Mouse (Mus musculus): ENCODE results near the gene Gm20388. TPM values are rescaled to one million over a fixed set of nuclear protein-coding genes. Genes with fewer than 3 reads are reported as not detected.

The Gm20388 gene
- polyA plus RNA-seq, 1 experiment from 2014 or later, result not detected

GRCm38 (mm10) chr8:123877865-123878264 lies 3967.2 kb downstream of the Gm20388 start:
- Histone ChIP-seq H3K36me3 (ENCODE audit: control insufficient read depth, insufficient read depth, low read length) (no peaks in the 10 kb centered on the region), H3K27ac (ENCODE audit: low read depth, low read length) (no peak overlapping the region), H3K4me2 (no peak overlapping the region), H3K4me1 (ENCODE audit: control insufficient read depth, insufficient read depth, low read length) (no peaks in the 10 kb centered on the region), H3K4me3 (ENCODE audit: low read depth, low read length) (no peak overlapping the region), H3K27me3 (ENCODE audit: control insufficient read depth, insufficient read depth, low read length) (no peaks in the 10 kb centered on the region), H3K9ac (ENCODE audit: low read length) (no peak overlapping the region), H3K9me3 (ENCODE audit: control insufficient read depth, low read length) (no peaks in the 10 kb centered on the region)
- DNase-seq (ENCODE audit: low spot score, missing footprints) (no peak), ATAC-seq (ENCODE audit: low FRiP score) (no peak)
- 81% methylated on average over 2 of the region's 2 CpGs for WGBS

- no peaks in the 10 kb centered on the region for H3K4me1 ChIP-seq (ENCODE audit: control insufficient read depth, insufficient read depth, low read length)
- WGBS, result 78% methylated on average over 10 of the region's 10 CpGs
- no peak overlapping the region for H3K9ac ChIP-seq (ENCODE audit: low read length)
- DNase-seq (ENCODE audit: low spot score, missing footprints) (no peak), ATAC-seq (ENCODE audit: low FRiP score) (no peak)
- no peaks in the 10 kb centered on the region for H3K27me3 ChIP-seq (ENCODE audit: control insufficient read depth, insufficient read depth, low read length)
- H3K4me3 ChIP-seq (ENCODE audit: low read depth, low read length), result no peak overlapping the region
- no peak overlapping the region for H3K4me2 ChIP-seq
- no peaks in the 10 kb centered on the region for H3K9me3 ChIP-seq (ENCODE audit: control insufficient read depth, low read length)
- no peaks in the 10 kb centered on the region for H3K36me3 ChIP-seq (ENCODE audit: control insufficient read depth, insufficient read depth, low read length)
- no peak overlapping the region for H3K27ac ChIP-seq (ENCODE audit: low read depth, low read length)
Measured at GRCm38 (mm10) chr8:123880271-123880670, 3969.6 kb downstream of the Gm20388 start.

- Histone ChIP-seq H3K9ac (ENCODE audit: low read length) (no peak overlapping the region), H3K4me1 (ENCODE audit: control insufficient read depth, insufficient read depth, low read length) (no peaks in the 10 kb centered on the region), H3K4me3 (ENCODE audit: low read depth, low read length) (no peak overlapping the region), H3K9me3 (ENCODE audit: control insufficient read depth, low read length) (no peaks in the 10 kb centered on the region), H3K27ac (ENCODE audit: low read depth, low read length) (no peak overlapping the region), H3K4me2 (no peak overlapping the region), H3K36me3 (ENCODE audit: control insufficient read depth, insufficient read depth, low read length) (no peaks in the 10 kb centered on the region), H3K27me3 (ENCODE audit: control insufficient read depth, insufficient read depth, low read length) (no peaks in the 10 kb centered on the region)
- WGBS, result 63% methylated on average over 4 of the region's 4 CpGs
- DNase-seq (ENCODE audit: low spot score, missing footprints), result no peak
- ATAC-seq (ENCODE audit: low FRiP score), result no peak
Measured at GRCm38 (mm10) chr8:123880821-123881350, 3970.2 kb downstream of the Gm20388 start.

- no peak overlapping the region for H3K4me2 ChIP-seq
- ATAC-seq (ENCODE audit: low FRiP score), result no peak
Measured at GRCm38 (mm10) chr8:123882412-123882811, 3971.8 kb downstream of the Gm20388 start.

GRCm38 (mm10) chr8:123883094-123883493 lies 3972.5 kb downstream of the Gm20388 start:
- Histone ChIP-seq H3K4me3 (ENCODE audit: low read depth, low read length) (no peak overlapping the region), H3K9me3 (ENCODE audit: control insufficient read depth, low read length) (no peaks in the 10 kb centered on the region), H3K4me2 (no peak overlapping the region), H3K9ac (ENCODE audit: low read length) (no peak overlapping the region), H3K27me3 (ENCODE audit: control insufficient read depth, insufficient read depth, low read length) (no peaks in the 10 kb centered on the region), H3K36me3 (ENCODE audit: control insufficient read depth, insufficient read depth, low read length) (no peaks in the 10 kb centered on the region), H3K27ac (ENCODE audit: low read depth, low read length) (no peak overlapping the region), H3K4me1 (ENCODE audit: control insufficient read depth, insufficient read depth, low read length) (no peaks in the 10 kb centered on the region)
- ATAC-seq (ENCODE audit: low FRiP score) (no peak), DNase-seq (ENCODE audit: low spot score, missing footprints) (no peak)
- WGBS, result 60% methylated on average over 4 of the region's 4 CpGs

More at GRCm38 (mm10) chr8:123882412-123882811, 3971.8 kb downstream of the Gm20388 start:
- Histone ChIP-seq H3K9me3 (ENCODE audit: control insufficient read depth, low read length) (no peaks in the 10 kb centered on the region), H3K27me3 (ENCODE audit: control insufficient read depth, insufficient read depth, low read length) (no peaks in the 10 kb centered on the region), H3K27ac (ENCODE audit: low read depth, low read length) (no peak overlapping the region), H3K9ac (ENCODE audit: low read length) (no peak overlapping the region), H3K4me1 (ENCODE audit: control insufficient read depth, insufficient read depth, low read length) (no peaks in the 10 kb centered on the region), H3K4me3 (ENCODE audit: low read depth, low read length) (no peak overlapping the region), H3K36me3 (ENCODE audit: control insufficient read depth, insufficient read depth, low read length) (no peaks in the 10 kb centered on the region)
- 88% methylated on average over 2 of the region's 2 CpGs for WGBS
- no peak for DNase-seq (ENCODE audit: low spot score, missing footprints)

GRCm38 (mm10) chr8:123884721-123885565 lies 3974.3 kb downstream of the Gm20388 start:
- no peak for DNase-seq (ENCODE audit: low spot score, missing footprints)

GRCm38 (mm10) chr8:123887163-123887562 lies 3976.5 kb downstream of the Gm20388 start:
- Histone ChIP-seq H3K36me3 (ENCODE audit: control insufficient read depth, insufficient read depth, low read length) (no peaks in the 10 kb centered on the region), H3K9me3 (ENCODE audit: control insufficient read depth, low read length) (no peaks in the 10 kb centered on the region), H3K4me2 (no peak overlapping the region), H3K4me1 (ENCODE audit: control insufficient read depth, insufficient read depth, low read length) (peaks cover 6% of the 10 kb centered on the region; the same call in 1 of the 2 replicates), H3K9ac (ENCODE audit: low read length) (no peak overlapping the region), H3K27ac (ENCODE audit: low read depth, low read length) (no peak overlapping the region), H3K27me3 (ENCODE audit: control insufficient read depth, insufficient read depth, low read length) (peaks cover 17% of the 10 kb centered on the region), H3K4me3 (ENCODE audit: low read depth, low read length) (no peak overlapping the region)
- ATAC-seq (ENCODE audit: low FRiP score) (no peak), DNase-seq (ENCODE audit: low spot score, missing footprints) (no peak)
- WGBS, result 95% methylated on average over 4 of the region's 4 CpGs

More at GRCm38 (mm10) chr8:123884721-123885565, 3974.3 kb downstream of the Gm20388 start:
- ATAC-seq (ENCODE audit: low FRiP score), result peak; percentile 52
- Histone ChIP-seq H3K9me3 (ENCODE audit: control insufficient read depth, low read length) (no peaks in the 10 kb centered on the region), H3K9ac (ENCODE audit: low read length) (0 out of 2 replicates have a peak overlapping the region, but pooled peaks have one; percentile 22), H3K27ac (ENCODE audit: low read depth, low read length) (no peak overlapping the region), H3K4me3 (ENCODE audit: low read depth, low read length) (no peak overlapping the region), H3K27me3 (ENCODE audit: control insufficient read depth, insufficient read depth, low read length) (no peaks in the 10 kb centered on the region), H3K36me3 (ENCODE audit: control insufficient read depth, insufficient read depth, low read length) (no peaks in the 10 kb centered on the region), H3K4me2 (no peak overlapping the region), H3K4me1 (ENCODE audit: control insufficient read depth, insufficient read depth, low read length) (no peaks in the 10 kb centered on the region)
- WGBS, result 8% methylated on average over 13 of the region's 14 CpGs

GRCm38 (mm10) chr8:123887956-123888355 lies 3977.3 kb downstream of the Gm20388 start:
- 89% methylated on average over 2 of the region's 2 CpGs for WGBS
- no peak for ATAC-seq (ENCODE audit: low FRiP score)

GRCm38 (mm10) chr8:123889797-123890196 lies 3979.2 kb downstream of the Gm20388 start:
- H3K4me1 ChIP-seq (ENCODE audit: control insufficient read depth, insufficient read depth, low read length), result peaks cover 12% of the 10 kb centered on the region
- no peaks in the 10 kb centered on the region for H3K9me3 ChIP-seq (ENCODE audit: control insufficient read depth, low read length)
- peaks cover 43% of the 10 kb centered on the region for H3K27me3 ChIP-seq (ENCODE audit: control insufficient read depth, insufficient read depth, low read length)
- H3K27ac ChIP-seq (ENCODE audit: low read depth, low read length), result no peak overlapping the region
- H3K36me3 ChIP-seq (ENCODE audit: control insufficient read depth, insufficient read depth, low read length), result no peaks in the 10 kb centered on the region
- H3K4me2 ChIP-seq, result no peak overlapping the region
- H3K4me3 ChIP-seq (ENCODE audit: low read depth, low read length), result no peak overlapping the region
- DNase-seq (ENCODE audit: low spot score, missing footprints), result no peak
- 75% methylated on average over 4 of the region's 4 CpGs for WGBS
- ATAC-seq (ENCODE audit: low FRiP score), result no peak
- no peak overlapping the region for H3K9ac ChIP-seq (ENCODE audit: low read length)

More at GRCm38 (mm10) chr8:123887956-123888355, 3977.3 kb downstream of the Gm20388 start:
- H3K9me3 ChIP-seq (ENCODE audit: control insufficient read depth, low read length), result no peaks in the 10 kb centered on the region
- peaks cover 12% of the 10 kb centered on the region for H3K4me1 ChIP-seq (ENCODE audit: control insufficient read depth, insufficient read depth, low read length)
- no peaks in the 10 kb centered on the region for H3K36me3 ChIP-seq (ENCODE audit: control insufficient read depth, insufficient read depth, low read length)
- H3K27me3 ChIP-seq (ENCODE audit: control insufficient read depth, insufficient read depth, low read length), result peaks cover 25% of the 10 kb centered on the region
- H3K4me3 ChIP-seq (ENCODE audit: low read depth, low read length), result no peak overlapping the region
- H3K9ac ChIP-seq (ENCODE audit: low read length), result no peak overlapping the region
- no peak overlapping the region for H3K27ac ChIP-seq (ENCODE audit: low read depth, low read length)
- no peak overlapping the region for H3K4me2 ChIP-seq
- DNase-seq (ENCODE audit: low spot score, missing footprints), result no peak

Data from midbrain, embryonic 11.5 days (tissue).